Mouse (Mus musculus) heart, adult 8-10 months (tissue): ENCODE results near the gene Lsamp. TPM values are rescaled to one million over a fixed set of nuclear protein-coding genes. Genes with fewer than 3 reads are reported as not detected.

Experiments
- DNase-seq: peaks from one replicate; pipeline ENCODE4 v3.0.0; 2022; ENCODE audit warnings: low spot score
- total RNA-seq, 4 experiments: library from RNA; stranded (reverse); gene quantifications; 2 replicates each; pipeline ENCODE4 v1.2.4; 2022

Gene Lsamp
- total RNA-seq, 4 experiments from 2014 or later, result 1.0 to 2.0 (median 1.4) TPM

DNA sequence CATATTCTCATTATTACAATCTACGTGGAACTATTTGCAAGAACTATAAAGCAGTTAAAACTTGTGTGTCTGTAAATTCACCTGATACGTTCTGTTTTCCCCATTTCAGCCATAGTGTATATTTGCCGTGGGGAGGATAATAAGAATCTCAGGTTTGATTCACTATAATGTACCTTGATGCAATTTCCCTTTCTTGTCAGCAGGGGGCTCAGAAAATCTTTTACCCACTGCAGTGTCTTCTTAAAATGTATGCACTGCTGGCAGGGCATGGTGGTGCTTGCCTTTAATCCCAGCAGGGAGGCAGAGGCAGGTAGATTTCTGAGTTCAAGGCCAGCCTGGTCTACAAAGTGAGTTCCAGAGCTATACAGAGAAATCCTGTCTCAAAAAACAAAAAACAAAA, 287.7 kb downstream of the Lsamp start:
- DNase-seq, result no peak

DNA sequence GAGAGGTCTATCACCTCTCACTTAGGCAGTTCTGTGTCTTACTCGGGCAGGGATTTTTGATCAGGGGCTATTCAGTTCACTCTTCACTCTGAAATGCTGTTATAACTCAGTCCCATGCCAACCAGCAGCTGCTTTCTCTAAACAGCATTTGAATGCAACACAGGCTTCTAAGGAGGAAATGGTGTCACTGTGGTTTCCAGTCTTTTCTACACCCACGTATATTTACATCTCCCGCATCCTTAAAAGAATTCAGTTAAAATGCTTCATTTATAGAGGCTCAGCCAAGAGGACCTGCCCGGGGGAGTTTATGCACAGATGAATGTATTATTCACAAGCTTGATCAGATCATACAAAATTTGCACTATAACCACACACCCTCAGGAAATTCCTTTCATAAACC, 306.0 kb downstream of the Lsamp start:
- no peak for DNase-seq

DNA sequence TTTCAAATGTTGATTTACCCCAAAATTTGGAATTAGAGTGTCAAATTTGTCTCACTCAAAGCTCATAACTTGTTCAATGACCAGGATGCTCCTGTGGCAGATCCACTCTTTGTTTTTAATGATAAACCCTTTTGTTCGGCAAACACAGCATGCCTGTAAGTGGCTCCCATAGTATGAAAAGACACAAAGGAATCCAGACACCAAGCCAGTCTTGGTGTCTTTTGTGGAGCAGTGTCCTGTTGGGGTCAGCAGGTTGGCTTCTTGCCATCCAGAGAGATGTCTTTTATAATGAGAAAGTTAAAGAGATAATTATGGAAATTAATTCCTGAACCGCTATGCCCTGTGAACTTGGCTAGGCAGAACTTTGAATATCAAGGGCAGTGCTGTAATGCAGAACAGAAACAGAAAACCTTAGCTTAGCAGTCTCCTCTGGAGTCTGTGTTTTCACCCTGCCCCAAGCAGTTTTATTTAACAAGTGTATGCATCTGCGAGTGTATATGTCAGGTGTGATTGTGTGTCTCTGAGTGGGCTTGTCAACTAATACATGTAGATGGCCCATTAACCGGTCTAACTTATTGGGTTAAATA, 310.2 kb downstream of the Lsamp start:
- no peak for DNase-seq

DNA sequence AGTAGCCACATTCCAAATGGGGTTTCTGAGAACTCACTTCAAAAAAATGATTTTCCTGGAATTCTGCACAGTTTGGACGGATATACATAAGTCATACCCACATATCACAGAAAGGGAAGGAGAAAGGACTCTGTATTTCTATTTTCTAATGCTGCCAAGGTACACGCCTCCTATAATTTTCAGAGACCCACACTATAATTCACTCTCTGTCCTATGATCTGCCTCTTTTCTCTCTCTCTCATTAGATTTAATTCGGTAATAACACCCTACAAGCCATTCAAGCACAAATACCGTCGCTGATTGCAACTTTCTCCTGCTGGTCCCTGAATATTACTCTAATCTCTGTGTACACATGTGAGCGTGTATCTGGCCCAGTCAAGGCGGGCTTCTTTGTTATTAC, 311.1 kb downstream of the Lsamp start:
- no peak for DNase-seq

DNA sequence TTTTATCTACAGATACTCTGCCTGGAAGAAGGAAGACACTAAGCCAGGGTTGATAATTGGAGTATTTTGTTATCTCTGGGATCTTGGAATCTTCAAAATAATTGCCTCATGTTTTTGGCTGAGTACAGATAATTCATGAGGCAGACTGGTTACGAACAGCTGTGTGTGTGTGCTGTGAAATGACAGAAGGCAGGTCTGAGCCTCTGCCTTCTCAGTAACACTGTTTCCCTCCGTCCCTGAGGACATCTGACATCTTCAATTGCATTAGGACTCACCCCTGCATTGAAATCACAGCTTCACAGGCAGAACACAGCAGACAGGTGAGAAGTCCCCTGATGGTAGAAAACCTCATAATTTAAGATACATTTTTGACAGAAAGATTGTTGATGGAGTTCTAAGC, 323.5 kb downstream of the Lsamp start:
- no peak for DNase-seq

DNA sequence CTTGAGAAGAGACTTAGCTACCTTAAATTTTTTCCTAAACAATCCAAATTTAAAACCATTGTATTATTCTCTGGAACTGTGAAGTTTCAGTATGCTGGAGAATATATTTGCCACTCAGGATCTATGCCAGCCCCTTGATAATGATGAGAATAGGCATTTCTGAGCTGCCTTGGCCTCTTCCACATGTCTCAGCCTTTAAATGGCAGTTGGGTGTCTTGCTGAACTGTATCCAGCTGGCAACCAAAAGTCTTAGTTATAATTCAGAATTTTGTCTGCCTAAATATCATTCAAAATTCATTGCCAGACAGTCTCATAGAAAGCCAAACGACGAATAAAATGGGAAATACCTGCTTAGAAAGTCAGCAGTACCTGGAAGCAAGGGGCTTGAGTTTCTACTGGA, 332.0 kb downstream of the Lsamp start:
- no peak for DNase-seq

DNA sequence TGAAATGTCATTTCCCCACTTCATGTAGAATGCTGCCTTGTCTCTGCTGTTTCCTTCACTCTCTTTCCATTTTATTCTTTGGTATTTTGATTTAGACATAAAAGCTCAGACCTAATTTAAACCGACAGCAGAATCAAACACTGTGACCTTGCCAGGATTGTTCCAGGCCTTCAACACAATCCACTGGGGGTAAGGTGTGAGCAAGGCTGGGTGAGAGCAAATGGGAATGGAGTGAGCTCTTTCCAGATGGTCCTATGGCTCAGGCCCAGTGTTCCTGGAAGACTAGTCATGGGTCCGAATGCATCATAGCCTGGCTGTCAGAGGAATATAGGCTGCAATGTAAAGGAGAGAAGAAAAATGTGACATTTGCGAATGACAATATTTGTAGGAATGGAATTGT, 340.6 kb downstream of the Lsamp start:
- DNase-seq, result no peak

DNA sequence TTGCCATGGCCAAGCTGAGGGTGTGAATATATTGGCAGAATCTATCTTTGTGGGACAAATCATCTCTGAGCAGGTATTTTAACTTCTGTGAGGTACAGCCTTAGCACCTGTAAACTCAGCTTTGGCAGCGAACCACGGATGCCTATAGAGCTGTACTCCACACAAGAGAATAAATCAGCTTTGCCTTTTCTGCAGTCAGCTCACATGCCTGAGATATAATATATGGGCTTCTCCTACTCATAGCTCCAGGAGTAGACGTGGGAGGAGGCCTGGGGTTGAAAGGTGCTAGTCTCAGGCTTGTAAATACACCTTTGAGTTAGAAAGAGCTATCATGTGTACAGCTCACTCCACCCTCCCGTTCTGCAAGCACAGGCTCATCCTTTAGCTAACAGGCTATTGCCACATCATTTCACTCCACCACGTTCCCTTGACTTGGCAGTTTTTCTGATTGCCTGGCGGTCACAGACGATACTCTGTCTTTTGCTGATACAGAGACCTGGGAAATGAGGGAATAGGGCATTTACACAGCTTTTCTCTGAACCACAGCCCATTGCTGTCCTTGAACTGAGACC, 344.2 kb downstream of the Lsamp start:
- no peak for DNase-seq

DNA sequence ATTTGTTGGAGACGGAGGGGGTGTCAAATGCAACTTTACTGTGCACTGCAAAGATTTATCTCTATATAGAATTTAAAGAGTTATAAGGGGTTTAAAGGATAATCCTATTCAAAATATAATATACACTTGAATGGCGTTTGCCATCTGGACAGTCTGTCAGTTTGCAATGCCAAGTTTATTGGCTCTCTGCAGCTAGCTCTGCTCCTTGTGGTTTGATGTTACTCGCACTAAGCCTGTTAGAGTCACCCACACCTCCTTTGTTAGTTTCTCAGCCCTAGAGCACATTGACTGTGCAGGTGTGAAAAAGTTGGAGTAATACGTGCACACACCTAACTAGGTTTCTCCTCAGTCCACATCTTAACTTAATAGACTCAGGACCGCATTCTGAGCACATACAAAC, 385.5 kb downstream of the Lsamp start:
- no peak for DNase-seq

DNA sequence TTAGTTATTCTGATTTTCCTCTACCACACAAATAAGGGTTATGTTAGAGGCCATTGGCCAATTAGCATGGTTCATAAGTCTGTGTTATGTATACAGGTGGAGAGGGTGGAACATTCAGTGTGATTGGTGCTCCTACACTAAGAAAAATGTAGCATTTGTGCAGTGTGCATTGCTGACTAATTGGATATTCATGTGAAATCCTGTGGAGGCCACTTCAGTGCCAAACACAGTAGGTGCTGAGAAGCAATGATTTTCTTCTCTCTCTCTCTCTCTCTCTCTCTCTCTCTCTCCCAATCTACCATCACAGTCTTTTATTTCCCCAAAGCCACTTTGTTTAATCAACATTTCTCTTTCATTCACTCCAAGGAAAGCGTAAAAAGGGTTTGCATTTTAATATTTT, 387.1 kb downstream of the Lsamp start:
- no peak for DNase-seq

DNA sequence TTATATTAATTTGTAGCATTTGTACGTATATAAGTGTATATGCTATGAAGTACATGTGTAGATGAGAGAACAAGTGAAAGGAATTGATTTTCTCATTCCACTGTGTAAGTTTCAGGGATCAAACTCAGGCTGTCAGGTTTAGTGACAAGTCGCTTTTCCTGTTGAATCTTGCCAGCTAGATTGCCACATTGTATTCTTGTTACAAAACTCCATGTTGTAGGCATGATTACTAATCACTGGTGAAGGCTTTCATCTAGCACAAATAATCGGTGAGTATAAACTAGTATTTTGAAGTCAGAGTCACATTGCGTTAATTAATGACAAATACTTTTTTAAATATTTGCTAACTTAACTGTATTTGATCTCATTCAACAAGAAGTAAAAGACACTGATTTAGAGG, 391.2 kb downstream of the Lsamp start:
- DNase-seq, result no peak

DNA sequence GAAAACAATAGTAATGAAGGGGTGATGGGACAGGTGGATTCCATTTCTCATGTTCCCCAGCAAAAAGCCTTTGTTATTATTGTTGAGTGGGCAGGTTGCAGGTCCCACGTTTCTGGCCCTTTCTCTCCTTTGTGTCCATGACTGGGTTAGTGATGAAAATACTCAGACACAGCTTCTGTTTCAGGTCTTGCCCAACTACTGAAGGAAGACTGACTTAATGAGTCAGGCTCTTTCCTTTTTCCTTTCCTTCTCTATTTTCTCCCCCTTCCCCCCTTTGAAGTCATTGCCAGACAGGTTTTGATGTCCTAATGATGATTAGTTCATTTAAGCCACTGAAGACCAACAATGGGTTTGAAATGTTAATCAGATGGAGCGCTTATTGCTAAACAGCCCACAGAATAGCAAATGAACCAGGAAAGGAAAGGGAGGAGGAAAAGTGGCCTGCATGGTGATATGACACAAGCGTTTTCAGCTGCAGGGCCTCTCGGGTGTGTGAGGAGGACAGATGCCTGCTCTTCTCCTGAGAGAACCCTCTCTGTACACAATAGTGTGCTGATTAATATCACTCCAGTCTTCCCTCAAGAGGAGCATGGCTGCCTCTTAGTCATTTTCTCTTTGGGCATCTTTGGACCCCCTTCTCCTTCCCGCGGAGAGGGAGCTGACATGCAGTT, 393.1 kb downstream of the Lsamp start:
- no peak for DNase-seq

DNA sequence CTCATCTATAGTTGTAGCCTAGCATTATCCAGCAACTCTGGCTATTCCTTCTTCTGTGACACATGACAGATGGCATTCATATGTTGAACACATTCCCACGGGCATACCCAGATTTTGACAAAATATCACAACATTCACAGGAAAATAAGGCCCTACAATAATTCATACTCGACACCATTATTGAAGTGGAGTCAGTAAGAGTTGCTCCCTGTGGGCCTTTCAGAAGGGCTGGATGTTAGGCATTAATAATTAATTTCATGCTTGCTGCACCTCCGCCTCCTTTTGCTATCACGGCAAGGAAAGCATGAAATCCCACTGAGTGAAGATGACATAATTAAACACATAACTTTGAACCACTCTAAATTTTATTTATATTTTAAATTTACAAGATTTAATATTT, 407.9 kb downstream of the Lsamp start:
- DNase-seq, result no peak

DNA sequence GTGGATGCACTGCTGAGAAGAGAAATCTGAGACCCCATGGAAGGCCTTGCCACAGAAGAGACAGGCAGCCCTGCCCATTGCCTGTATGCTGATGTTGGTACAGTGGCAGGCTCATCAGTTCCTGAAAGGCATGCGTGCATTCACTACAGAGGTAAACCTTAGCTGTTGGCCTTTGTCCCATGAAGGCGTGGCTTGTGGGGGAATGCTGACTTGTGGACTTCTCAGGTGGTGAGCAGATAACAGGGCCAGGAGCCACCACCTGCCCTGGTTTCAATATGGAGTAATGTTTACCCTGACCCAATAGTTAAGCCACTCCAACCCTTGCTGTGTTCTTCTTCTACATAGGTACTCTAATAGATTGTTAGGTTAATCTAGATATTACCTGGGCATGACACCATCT, 415.4 kb downstream of the Lsamp start:
- DNase-seq, result no peak

DNA sequence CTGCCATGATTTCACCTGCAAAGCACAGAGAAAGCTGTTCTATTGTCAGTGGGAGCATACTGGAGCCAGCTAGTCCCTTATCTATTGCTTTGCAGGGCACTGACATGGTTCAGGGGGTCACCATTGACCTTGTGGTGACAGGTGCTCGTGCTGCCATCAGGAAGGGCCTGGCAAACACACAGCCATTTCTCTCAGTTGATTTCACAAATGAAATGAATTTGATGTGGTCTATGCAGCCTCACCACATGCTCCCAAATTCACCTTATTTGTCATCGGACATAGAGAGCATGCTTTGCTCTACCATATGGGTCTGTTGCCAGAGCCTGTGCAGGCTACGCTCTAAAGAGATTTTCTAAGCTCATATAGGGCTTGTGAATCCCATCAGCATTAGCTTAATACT, 450.1 kb downstream of the Lsamp start:
- no peak for DNase-seq

DNA sequence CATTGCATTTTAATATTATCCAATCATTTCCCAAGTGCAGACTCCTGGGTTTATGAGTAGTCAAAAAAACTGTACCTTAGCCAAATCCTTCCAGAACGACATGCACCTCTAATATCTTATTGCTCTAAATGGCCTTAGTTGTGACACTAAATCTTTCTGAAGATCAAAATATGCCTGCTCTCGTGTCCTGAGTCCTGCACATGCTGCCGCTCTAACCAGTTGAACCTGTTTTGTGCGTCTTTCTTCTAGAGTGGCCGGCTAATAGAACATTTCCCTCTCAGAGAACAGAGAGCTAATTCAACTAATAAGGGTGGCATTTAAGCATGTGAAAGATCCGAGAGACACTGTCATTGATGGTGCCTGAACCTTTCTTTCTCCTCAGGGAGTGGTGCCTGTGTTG, 452.3 kb downstream of the Lsamp start:
- DNase-seq, result no peak

DNA sequence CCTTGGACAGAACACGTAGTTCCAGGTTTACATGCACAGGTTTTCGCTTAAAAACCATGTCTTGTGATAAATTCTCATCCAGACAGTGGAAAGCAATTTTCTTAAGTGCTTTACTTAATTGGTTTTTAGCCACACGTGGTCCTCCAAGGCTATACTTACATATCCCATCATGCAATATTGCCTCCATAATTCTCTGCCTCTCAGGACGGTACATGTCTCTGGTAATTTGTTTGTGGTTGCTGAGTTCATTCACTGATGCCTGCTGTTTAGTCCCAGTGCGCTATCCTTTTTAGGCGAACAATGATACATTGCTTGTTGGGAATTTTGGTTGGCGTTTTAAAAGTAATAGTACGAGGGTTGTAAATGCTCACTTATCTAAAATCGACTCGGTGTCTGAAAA, 453.7 kb downstream of the Lsamp start:
- no peak for DNase-seq

DNA sequence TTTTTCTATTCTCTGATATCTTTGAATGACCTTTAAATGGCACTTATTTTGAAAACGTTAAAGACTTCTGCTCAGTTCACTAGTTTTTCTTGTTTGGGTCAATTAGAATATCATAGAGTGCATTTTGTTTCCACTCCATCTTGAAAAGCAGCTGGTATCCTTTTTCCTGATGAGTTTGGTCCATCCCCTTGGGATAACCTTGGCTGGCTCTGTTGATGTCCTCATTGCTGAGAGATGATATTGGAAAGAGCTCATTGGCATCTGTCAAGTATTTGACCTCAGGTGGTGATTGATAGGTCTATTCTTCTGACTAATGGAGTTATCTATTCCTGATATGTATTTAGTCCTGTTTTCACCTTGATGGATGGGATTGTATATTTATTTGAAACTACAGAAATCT, 454.7 kb downstream of the Lsamp start:
- no peak for DNase-seq

DNA sequence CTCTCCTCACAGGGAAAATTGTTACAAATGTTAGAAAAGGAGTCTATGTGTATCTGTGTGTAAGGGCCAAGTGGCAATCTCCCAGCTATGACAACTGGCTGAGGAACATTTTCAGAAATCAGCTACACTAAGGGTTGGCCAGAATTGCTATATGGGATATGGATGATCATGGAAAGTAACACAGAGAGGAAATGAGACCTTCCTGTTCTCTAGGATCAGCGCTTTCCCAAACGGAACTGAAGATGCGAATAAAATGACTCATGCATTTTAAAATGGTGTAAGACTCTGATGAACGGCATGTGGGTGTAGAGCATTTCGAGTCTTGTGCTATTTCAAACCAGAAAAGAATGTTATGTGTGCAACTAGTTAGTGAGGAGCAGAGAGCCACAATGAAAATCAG, 462.4 kb downstream of the Lsamp start:
- DNase-seq, result no peak

DNA sequence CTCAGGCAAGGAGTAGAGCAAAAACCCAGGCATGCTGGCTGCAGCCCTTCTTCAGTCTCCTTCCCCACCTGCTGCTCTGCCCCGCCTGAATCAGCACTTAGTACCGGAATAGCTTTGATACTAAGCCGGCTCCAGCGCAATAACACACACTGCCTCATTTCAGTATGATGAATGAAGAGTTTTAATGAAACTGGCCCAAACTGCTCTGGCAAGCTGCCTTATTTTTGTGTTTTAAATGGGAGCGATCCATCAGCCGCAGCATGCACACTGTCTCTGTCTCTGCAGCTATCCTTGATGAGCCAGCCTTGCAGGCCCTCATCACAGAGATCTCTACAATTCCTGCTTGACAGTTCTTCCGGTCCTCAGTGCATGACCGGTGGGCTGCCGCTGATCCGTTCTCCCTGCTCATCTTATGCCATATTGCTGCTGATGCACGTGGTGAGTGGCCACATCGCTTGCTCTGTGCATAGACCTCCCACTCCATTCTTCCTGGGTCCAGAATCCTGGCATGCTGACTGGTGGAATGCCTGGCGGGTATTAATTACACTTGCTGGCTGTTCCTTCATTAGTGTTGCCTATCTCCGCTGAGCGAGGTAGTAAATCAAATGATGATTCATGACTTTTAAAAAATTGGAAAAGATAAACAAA, 479.4 kb downstream of the Lsamp start:
- no peak for DNase-seq

DNA sequence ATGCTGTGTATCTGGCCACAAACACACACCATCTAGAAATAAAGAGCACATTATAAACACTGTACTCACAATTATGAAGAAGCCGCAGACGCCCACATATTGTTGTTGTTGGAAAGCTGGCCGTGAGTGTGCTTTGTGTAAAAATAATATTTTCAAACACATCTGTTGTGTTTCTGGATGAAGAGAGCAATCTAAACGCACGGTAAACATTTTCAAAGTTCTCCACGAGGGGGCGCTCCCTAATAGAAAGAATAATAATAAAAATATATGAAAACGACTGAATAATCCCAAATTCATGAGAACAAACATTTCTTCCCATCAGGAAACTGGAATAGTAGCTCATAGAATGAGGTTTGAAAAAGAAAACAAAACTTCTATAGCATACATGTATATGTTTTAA, 482.4 kb downstream of the Lsamp start:
- no peak for DNase-seq

DNA sequence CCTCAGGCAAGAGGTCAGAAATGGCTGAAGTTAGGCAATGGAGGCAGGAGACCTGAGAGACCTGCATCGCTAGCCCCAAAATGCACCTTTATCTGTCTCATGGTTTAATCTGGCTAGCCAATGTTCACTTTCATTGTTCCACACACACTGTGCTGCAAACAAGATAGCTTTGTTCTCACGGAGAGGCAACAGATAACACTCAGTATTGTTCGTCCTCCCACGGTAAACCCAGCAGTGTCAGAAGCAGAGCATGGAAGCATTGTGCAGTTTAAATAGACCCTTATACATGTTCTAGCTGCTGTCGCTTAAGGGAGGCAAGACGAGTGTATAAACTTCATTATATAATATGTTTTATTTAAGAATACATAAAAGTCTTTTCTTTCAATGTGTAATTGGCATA, 486.8 kb downstream of the Lsamp start:
- no peak for DNase-seq

DNA sequence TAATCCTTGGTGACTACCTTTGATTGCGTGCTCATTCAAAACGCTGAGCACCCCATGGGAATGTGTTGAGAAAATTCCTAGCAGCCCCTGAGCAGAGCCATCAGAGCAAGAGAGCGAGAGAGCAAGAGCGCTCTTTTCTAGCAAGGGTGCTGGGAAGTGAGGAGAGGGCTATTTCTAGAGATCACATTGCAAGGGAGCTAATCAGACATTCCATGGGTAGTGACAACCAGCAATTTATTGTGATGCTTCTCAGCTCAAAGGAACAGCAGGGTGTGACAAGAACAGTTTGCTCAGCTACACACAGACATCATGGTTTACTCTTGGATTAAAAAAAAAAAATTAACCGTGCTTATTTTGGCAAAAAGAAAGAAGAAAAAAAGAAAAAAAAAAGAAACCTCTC, 487.8 kb downstream of the Lsamp start:
- DNase-seq, result no peak
